Mouse (Mus musculus) urinary bladder, adult 2 months (tissue): Measurements from ENCODE around the gene Kansl2. TPM values are rescaled to one million over a fixed set of nuclear protein-coding genes. Genes with fewer than 3 reads are reported as not detected.

Experiments used
- DNase-seq: peaks from one replicate; pipeline ENCODE4 v3.0.0; 2022; ENCODE audit warnings: low spot score
- polyA plus RNA-seq: library from polyadenylated mRNA; depleted of rRNA; stranded (reverse); fragments of >200 nt; gene quantifications from 2 replicates; pipeline ENCODE4 v1.2.3, GENCODE M21; 2012; rRNA removed

Gene Kansl2
- polyA plus RNA-seq, 1 experiment, result 42.7 TPM

DNA sequence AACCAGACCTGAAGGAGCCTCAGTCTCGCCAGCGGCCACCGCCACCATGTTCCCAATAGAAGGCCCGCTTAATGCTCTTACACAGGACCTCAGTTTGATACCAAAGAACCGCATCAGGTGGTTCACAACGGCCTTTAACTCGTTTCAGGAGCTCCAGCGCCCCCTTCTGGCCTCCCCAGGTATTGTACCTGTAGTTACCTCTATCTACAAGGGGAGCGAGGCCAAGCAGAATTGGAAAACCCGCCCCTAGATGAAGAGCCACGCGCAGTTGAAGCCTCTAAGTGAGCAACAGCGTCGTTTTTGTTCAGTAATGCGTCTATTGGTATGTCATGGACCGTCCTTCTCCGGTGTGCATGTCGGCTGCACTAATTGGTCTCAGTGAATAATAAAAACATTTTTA, 29.6 kb downstream of the Kansl2 start:
- DNase-seq, result peak; percentile 43

DNA sequence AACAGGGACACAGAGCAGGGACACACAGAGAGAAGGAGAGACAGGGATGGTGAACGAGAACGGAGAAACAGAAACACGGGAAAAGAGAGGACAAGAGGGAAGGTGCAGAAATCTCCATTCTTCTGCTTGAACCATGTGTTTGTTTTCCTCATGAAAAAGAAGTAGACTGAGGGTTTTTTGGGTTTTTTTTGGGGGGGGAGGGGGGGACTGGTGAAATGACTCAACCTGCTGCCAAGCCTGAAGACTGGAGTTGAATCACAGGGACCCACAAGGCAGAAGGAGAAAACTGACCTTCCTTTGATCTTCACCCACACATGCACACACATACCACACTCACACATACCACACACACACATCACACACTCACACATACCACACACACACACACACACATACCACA, 30.7 kb downstream of the Kansl2 start:
- DNase-seq, result no peak

DNA sequence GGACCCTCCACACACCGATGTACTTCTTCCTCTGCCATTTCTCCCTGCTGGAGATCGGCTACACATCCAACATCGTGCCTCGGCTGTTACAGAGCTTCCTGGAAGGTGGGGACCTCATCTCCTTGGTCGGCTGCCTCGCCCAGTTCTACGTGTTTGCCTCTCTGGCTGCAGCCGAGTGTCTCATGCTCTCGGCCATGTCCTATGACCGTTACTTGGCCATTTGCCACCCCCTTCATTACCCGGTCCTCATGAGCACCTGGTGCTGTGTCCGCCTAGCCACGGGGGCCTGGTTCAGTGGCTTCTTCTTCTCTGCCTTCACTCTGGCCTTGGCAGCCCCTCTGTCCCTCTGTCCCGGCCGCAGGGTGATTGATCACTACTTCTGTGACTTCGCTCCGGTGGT, 36.4 kb downstream of the Kansl2 start:
- no peak for DNase-seq

GRCm38 (mm10) chr15:98492102-98492501, 42.0 kb downstream of the Kansl2 start, which contains the start of gene Olfr279:
Gene Olfr279, plus strand, starts transcription at chr15:98492402.
- DNase-seq, result no peak

- DNase-seq, result no peak
These were observed 42.7 kb downstream of the Kansl2 start for GRCm38 (mm10) chr15:98491332-98491731.

DNA sequence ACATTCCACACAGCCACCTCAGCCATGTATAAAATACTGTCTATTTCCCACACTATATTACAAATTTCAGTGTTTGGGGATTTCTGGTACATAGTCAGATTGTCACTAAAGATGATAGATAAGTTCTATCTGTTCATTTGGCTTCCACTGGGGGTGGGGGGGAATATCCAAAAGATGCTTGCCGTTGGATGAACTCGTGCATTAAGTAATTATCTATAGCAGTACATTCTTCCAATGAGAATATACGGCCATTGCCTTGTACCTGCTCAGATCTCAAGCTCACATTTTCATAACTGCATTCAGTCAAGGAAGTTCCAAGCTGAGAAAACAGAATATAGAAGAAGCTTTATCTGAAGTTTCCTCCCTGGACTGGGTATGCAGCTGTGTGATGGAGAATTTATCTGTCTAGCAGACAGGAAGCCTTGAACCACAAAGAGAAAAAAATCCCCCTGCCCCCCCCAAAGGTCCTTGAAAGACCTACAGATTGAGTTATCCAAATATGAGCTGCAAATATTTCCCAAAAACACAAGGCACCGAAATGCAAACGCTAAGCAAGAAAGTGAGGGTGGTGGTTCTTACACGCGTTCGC, 47.5 kb downstream of the Kansl2 start:
- no peak for DNase-seq

DNA sequence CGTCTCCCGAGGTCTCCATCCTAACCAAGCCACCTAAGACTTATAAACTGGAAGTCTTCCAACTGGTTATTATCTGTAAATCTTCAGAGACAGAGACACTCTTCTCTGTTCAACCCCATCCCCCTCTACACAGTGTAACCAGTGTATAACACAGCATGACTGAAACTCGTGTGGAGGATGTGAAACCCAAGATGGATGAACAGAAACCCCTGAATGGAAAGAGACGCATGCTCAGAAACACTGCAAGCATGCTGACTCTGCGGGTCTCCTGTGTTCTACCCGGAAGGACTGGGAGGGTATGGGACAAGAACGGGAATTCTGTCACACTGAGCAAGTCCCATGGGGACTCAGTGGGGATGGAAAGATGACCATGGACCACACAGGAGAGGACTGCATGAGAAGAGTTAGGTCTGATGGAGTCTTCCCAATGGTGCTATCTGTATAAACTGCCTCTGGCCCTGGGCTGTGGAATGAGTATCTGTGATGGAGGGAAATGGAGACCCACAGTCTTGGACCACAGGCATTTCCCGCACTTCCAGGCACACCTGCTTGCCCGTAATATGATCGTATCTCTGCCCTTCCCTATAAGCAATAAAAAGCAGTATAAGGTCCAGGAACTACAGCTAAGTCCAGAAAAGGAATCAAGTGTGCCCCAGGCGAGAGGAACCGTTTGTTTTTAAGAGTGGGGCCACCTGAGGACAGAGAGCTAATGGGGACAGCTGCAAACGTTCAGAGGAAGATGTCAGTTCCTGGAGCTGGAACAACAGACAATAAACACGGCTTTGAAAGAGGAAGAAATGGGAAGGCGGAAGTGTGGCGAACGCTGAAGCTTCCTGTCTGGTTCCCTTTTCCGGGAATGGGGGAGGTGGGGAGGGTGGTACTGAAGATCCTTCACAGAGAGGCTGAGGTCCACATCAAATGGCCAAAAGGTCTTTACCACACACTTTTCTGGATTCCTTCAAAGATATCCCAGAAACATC, 49.9 kb downstream of the Kansl2 start:
- DNase-seq, result no peak

GRCm38 (mm10) chr15:98482701-98483100, 51.4 kb downstream of the Kansl2 start, which contains the start of gene Lalba:
Gene Lalba, minus strand, starts transcription at chr15:98482721.
- DNase-seq, result no peak

DNA sequence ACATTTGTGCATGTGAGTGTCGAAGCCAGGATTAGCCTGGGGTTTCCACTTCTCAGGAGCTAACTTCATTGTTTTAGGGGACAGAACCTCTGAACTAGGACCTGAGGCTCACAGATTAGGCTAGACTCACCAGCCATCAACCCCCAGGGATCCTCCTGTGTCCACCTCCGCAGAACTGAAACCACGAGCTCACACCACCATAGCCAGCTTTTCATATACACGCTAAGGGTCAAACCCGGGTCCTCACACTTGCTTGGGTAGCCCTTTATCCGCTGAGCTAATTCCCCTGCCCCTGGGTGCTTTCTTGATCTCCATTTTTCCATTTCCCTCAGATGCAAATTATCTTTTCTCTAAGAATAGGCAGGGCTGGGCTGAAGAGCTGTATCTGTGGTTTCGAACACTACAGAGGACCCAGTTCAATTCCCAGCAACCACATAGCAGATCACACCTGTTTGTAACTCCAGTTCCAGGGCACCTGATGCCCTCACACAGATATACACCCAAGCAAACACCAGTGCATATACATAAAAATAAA, 54.4 kb downstream of the Kansl2 start:
- no peak for DNase-seq

GRCm38 (mm10) chr15:98476281-98476680, 57.8 kb downstream of the Kansl2 start:
- no peak for DNase-seq

DNA sequence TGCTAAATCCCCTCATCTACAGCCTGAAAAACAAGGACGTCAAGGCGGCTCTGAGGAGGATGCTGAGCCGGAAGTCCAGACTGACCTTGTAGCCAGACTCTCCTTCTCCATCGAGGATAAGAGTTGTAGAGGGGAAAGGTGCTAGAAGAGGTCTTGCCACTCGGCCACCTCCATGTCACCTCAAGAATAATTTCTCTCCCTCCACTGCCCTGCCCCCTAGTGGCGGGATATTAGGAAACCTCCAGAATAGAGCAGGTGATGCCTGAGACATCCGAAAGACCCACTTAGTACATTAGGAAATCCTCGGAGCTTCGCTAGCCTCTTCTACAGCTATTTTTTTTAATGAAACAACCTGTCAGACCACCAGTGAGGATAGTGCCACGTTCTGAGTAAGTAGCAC, 58.7 kb downstream of the Kansl2 start:
- no peak for DNase-seq

GRCm38 (mm10) chr15:98474958-98475357, 59.1 kb downstream of the Kansl2 start:
- no peak for DNase-seq

DNA sequence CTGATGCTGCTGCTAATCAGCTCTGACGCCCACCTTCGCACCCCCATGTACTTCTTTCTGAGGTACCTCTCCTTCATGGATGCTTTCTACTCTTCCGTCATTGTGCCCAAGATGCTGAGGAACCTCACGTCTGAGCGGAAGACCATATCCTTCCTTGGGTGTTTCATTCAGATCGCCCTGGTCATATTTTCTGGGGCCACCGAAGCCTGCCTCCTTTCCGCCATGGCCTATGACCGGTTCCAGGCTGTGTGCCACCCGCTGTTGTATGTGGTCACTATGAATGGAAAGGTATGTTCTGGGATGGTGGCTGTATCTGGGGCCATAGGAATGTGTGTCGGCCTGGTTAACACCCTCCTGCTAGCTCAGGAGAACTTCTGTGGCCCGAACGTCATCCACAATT, 62.5 kb downstream of the Kansl2 start:
- no peak for DNase-seq

- no peak for DNase-seq
These were observed 64.5 kb downstream of the Kansl2 start, which contains the start of gene OR5BS1P for GRCm38 (mm10) chr15:98469596-98469995. Gene OR5BS1P, plus strand, starts transcription at chr15:98469896.

Other genes starting within 250 kb of the Kansl2 start
- gene Zfp641, start 238.1 kb downstream of the Kansl2 start, polyA plus RNA-seq, result 22.6 and 23.1 TPM in 2 replicates
- not detected in 2 replicates for gene Olfr285, start 216.9 kb downstream of the Kansl2 start, polyA plus RNA-seq
- gene Olfr284, start 193.3 kb downstream of the Kansl2 start, polyA plus RNA-seq, result not detected in 2 replicates
- not detected in 2 replicates for gene Olfr283, start 153.3 kb downstream of the Kansl2 start, polyA plus RNA-seq
- not detected in 2 replicates for gene Olfr282, start 103.0 kb downstream of the Kansl2 start, polyA plus RNA-seq
- not detected in 2 replicates for gene Olfr281, start 81.7 kb downstream of the Kansl2 start, polyA plus RNA-seq
- 0.01 TPM in 1 of 2 replicates, not detected in the other for gene OR5BS1P, start 64.4 kb downstream of the Kansl2 start, polyA plus RNA-seq
- gene Lalba, start 51.5 kb downstream of the Kansl2 start, polyA plus RNA-seq, result not detected in 2 replicates
- gene Olfr279, start 41.9 kb downstream of the Kansl2 start, polyA plus RNA-seq, result not detected in 2 replicates
- gene Ccnt1, start 36.7 kb upstream of the Kansl2 start, polyA plus RNA-seq, result 14.3 and 16.4 TPM in 2 replicates
- not detected in 2 replicates for gene 4930415O20Rik, start 36.7 kb upstream of the Kansl2 start, polyA plus RNA-seq
- gene Adcy6, start 75.8 kb upstream of the Kansl2 start, polyA plus RNA-seq, result 43.2 and 53.3 TPM in 2 replicates
- gene Cacnb3, start 96.6 kb upstream of the Kansl2 start, polyA plus RNA-seq, result 75.2 and 79.8 TPM in 2 replicates
- 34.0 and 45.1 TPM in 2 replicates for gene Ddx23, start 128.6 kb upstream of the Kansl2 start, polyA plus RNA-seq
- 2.1 and 3.0 TPM in 2 replicates for gene Rnd1, start 143.2 kb upstream of the Kansl2 start, polyA plus RNA-seq
- gene Ccdc65, start 173.9 kb upstream of the Kansl2 start, polyA plus RNA-seq, result 3.1 and 4.5 TPM in 2 replicates
- gene Fkbp11, start 193.9 kb upstream of the Kansl2 start, polyA plus RNA-seq, result 11.7 and 15.9 TPM in 2 replicates
- 74.0 and 79.1 TPM in 2 replicates for gene Arf3, start 228.9 kb upstream of the Kansl2 start, polyA plus RNA-seq
- gene Wnt10b, start 243.9 kb upstream of the Kansl2 start, polyA plus RNA-seq, result 4.0 and 6.8 TPM in 2 replicates